Mouse (Mus musculus) telencephalon, adult 2 months (tissue): ENCODE measurements at regions not wholly inside any gene's neighbourhood (a gene's known extent, or its start where the extent isn't known, plus 50 kb on each side); places are given as distances from the start of the nearest gene placed in this dataset.

ENCODE experiments used
- DNase-seq: peaks from one replicate; pipeline ENCODE4 v3.0.0-alpha.2; 2011; ENCODE audit warnings: low read depth, low spot score

DNA sequence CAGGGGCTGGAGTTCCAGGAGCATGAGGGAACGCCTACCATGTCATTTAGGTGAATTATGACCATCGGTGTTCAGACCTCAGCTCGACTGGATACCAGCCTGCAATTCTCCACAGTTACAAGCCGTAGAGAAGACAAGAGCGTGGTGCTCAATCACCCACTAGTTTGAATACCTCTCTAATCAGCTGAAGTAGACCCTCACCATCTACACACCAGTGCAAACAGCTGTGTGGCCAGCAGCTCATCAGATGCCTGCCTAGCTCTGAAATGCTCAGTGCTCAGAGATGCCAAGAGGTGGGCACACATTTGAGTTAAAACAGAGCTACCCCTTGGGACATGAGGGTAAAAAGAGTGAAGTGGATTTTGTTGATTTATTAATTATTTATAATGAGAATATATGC, 660.2 kb downstream of the Magi1 start:
- no peak for DNase-seq

DNA sequence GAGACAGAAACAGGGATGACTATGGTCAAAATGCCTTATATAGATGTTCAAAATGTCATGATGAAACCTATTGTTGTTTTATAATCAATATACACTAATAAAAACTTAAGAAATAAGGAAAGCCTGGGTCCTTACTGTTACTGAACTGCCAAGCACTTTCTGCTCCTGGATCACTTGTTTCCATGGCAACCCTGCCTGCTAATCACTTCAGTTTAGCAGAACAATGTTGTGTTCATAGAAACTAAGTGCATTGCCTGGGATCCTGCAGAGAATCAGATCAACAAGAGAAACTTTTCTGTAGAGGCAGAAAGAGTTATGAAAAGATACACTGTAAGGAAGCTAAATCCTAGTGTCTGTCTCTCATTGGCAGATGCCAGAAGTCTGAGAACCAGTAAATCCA, 666.8 kb downstream of the Magi1 start:
- DNase-seq: peak; percentile 5

DNA sequence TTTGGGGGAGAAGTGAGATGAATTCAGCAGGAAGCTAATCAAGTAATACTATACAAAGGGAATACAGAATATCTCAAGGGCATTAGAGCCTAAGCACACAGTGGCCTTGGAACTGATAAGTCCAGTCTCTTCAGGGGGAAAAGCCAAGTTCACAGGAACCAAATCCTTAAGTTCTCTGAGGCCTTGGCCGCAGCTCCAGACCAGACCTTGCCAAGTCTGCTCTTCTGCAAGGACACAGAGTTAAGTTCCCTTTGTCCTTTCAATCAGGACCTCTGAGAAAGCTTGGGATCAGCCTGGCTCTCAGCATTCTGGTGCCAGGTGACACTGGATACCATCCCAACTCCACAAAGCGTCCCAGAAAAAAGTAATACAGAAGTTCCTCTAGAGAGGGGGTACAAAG, 657.1 kb upstream of the Adamts9 start:
- no peak for DNase-seq

DNA sequence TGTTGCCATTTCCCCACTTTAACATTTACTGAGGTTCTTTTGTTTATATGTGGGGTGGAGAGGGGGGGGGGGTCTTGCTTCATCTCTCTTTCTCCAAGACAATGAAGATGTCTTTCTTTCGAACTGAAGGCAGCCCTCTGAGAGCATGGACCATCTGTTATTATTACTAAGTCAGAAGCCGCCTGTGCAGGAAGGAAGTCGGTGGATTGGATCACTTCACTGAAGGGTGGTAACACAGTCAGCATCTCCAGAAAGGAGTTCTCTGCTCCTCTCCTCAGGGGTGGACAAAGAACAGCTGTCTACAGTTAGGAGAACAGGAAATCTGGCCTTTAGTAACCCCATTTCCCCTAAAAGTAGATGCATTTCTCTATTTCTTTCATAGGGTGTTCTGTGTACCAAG, 656.1 kb upstream of the Adamts9 start:
- DNase-seq: no peak

DNA sequence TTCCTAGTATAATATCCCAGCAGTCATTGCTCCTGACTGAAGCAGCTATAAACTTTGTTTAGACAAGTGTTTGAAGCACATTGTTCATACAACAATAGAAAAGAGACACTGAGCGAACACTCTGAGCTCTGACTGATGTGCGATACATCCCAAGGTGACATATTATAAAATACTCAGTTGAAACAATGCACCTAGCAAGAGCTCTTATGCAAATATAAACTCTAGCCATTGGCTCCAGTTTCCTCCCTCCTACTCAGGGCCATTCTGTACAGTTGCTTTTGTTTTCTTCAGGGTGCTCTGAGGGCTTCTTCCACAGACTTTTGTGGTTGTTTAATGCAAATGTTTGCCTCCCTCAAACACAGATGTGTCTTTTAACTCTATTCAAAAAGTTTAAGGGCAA, 646.6 kb upstream of the Adamts9 start:
- no peak for DNase-seq

DNA sequence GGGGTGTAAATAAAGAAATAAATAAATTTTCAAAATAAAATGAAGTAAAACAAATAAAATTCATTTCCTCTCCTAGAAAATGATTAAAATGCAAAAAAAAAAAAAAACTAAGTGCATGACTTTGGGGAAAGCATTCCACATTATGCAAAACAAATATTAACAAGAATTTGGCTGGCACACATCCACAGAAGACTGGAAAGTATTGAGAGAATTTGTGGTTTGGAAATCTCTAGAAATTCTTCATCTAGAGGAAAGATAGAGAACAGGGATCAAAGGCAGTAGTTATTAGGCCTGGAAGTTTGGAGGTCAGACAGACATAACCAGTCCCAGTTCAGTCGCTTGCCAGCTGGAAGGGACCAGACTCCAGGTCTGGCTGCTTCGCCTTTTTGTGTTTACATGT, 643.6 kb upstream of the Adamts9 start:
- DNase-seq: no peak

DNA sequence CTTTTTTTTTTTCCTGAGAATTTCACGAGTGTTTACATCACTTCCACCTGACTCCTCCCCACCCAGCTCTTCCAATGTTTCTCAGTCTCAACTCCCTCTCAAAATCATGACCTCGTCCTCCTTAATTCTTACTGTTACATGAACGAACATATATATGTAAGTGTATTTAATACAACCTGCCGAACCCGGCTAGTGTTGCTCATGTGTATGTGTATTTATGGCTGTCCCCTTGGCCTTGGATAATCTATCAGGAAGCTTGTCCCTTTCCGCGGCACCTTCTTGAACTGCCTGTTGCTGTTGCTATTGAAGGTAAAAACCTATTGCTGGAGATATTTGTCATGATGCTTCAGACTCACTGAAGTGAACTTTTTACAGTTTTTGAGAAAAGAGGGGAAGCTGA, 637.8 kb upstream of the Adamts9 start:
- no peak for DNase-seq

DNA sequence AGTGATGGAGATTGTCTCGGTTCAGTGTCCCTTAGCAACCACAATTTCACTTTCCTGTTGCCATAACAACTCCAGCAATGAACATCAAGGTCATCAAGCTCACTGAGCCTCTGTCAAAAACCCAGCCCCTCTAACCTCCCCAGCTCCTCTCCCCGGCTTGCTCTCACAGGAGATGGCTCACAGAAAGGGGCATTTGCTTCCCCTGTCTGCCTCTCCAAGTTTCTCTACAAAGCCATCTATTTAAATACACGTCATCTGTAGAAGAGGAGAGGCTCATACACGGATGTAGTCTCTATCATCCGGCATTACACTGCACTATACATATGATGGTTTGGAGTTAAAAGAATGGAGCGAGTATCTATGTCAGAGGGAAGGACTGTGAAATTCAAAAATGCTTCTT, 637.4 kb upstream of the Adamts9 start:
- no peak for DNase-seq

DNA sequence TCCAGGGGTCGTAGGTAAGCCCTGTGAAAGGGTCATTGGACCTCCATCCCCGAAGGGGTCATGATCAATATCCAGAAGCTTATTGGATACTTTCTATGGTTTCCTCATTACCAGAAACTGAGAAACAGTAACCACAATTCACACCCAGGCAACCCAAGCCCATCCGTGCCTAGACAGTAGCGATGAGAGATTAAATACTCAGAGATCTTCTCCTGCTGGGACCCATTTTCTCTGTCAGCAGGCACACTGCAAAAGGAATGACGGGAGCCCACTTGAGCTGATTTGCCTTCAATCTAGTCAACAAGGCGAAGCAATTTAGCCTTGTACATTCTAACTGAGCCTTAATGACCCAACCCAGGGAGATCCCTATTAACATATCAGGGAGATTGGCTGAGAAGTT, 632.0 kb upstream of the Adamts9 start:
- no peak for DNase-seq

DNA sequence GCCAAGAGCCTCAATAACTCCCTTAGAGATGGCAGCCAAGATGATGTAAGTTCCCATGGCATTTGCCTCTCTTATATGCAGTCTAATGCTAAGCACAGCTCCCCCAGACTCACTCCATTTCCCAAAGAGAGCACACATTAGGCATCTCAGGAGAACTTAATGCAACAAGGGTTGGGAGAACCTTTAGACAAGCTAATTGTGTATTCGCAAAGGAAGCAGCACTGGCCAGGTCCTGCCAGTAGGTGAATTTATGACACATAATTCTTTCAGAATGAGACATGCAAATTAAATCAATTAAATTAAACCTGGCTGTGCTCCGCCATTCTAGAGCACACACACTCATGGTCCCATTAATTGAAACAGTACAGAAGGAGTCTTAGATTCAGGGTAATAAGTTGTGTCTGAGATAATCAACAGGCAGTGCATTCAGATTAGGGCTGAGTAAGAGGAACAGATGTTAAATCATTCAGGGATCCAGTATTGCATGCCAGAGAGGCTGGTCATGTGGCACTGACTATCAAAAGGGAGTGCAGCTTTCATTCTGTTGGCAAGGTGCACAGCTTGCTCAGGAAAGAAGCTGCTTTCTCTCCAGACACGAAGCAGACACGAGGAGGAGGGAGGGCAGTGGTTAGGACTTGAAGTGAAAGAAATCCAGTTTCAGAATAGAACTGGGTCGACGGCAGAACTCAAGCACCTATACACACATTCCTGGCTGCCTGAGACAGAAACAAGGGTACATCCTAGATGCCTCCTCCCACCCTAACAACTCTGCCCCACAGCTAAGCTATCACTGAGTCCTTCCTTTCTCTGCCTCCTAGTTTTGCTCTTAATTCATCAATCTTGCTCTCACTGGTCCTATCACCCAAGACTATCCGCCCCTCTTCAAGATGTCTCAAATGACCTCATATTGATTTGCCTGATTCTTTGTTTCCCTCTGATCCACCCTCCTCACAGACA, 630.7 kb upstream of the Adamts9 start:
- peak; percentile 82 for DNase-seq

DNA sequence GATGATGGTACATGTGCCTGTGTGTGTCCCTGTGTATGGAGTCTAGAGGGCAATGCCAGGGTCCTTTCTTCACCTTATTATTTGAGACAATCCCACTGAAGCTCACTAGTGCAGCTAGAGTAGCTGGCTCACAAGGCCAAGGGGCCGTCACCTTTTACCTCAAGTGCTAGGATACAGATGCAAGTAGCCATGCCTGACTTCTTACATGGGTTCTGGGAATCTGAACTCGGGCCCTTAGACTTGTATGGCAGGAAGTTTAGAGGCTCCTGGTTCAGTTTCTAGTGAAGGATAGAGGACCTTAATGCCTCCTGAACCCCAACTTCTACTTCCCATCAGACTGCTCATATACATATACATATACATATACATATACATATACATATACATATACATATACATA, 626.6 kb upstream of the Adamts9 start:
- no peak for DNase-seq

DNA sequence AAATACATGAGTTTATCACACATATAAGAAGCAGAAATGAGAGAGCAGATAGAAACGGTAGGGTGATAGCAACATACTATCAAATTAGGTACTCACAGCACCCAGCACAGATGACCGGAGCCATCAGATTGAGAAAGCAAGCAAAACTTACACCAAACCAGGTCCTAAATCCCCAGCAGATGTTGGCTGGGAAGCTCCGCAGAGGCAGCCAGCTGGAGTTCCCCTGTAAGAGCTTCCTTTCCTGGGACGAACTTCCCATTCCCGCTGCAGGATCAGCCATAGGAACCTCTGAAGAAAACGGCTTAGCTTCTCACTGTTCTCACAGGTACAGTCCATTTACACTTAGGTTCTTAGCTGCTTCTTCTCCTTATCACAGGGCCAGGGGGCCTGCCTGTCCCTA, 625.9 kb upstream of the Adamts9 start:
- no peak for DNase-seq

DNA sequence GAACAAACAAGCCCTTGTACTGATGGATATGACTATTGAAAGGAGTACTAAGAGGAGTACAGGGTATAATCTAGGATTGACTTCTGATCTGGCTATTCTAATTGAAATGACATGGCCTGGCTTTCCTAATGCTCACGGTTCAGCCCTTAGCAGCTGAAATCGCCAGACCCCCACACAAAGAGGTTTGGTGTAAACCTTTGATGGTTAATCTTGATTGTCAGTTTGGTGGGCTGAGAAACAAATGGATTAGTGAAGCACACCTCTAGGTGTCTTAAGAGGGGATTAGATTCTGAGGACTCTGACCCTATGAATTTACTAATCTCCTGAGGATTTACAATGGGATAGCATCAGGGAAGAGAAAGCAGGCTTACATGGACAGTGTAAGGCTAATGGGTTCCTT, 623.4 kb upstream of the Adamts9 start:
- DNase-seq: no peak

DNA sequence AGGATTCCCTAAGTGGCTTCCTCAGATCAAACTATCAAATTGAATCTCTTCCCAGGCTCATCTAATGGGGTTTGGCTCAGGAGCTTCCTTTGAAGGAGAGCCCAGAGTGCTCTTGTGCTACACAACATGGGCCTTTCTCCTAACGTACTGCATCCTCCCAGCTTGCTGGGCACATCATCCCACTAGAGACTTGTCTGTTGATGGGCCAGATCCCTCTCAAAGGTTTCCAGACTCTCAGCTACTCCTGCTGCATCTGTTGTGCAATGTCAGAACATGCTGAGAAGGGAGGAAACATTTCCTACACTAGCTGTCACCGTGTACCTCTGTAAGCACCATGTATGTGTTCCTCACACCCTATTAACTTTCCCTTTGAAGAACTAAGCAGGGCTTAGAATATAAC, 605.0 kb upstream of the Adamts9 start:
- no peak for DNase-seq

DNA sequence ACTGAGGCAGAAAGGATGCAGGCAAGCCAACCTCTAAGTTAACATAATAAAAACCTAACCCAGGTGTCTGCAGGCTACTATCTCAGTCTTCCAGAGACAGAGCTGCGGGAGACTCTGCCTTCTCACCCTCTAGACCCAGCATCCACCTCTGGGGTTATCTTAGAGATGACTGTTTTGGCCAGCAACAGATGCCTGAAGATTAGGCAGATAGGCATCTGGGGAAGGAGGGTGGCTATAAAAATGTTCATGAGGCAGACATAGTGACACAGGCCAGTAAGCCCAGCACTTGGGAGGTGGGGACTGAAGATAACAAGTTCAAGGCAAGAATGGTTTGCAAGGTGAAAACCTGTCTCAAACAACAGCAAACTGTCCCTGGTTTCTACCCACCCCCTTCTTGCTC, 601.0 kb upstream of the Adamts9 start:
- DNase-seq: no peak

DNA sequence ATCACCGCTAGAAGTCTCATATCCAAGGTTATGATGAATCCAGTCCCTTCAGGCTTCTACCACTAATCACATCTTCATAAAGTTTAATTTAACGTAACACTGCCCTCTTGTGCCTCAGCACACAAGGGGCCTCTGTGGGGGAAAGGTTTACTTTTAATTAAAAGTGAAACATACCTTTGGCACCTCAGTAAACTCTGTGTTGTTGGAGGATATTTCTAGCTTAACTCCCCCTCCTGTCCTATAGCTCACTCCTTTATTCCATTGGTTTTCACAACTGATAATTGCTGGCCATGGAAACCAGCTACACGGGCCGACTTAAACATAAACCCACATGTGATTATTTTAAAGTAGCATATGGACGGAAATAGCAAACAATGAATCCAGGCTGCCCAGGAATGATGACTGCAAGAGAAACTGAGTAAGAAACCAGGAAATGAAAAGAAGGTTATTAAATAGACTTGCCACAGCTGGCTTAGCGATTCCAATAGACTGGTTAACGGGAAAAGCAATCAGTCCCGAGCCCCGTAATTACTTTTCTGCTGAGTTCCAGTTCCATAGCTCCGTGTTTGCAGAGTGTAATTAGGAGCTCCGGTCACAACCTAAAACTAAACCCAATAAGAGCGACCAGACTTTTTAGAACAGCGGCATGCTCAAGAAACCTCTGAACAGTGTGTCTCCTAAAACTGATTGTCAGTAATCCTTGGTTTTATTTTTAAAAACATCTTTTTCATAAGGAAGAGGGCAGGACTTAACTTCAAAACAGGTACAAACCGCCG, 600.2 kb upstream of the Adamts9 start:
- DNase-seq: no peak

DNA sequence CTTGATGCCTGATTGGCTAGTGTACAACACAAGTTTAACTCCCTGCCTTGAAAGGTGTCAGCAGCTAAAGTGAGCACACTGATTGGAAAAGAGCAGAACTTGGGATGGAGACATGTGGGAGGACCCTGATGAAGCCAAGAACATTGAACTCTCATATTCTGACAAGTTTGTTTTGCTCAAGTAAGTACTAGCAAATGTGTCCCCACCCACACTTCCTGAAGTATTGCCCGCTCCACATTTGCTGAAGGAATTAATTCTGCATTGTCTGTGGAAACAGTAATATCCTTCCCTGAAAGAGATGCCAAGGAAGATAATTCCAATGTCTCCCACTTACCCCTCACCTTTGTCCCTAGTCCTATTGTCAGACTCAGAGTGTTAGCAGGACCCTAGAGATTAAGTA, 596.3 kb upstream of the Adamts9 start:
- DNase-seq: peak; percentile 9

DNA sequence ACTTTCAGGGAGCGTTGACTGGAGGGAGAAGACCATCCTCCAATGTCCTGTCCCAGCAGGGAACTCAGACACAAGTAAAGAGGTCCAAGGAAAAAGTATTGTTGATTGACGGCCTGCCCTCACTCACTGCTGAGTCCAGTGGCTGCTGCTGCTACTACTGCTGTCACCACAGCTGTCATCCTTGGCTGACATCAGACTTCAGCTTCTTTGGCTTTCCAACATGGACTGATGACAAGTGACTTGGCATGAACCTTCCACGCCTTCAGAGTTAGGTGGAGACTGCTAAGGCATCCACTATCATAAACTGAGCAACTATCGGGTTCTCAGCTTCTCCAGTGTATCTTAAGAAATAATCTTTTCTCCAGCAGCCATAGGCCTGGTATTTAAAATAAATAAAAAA, 595.9 kb upstream of the Adamts9 start:
- no peak for DNase-seq

DNA sequence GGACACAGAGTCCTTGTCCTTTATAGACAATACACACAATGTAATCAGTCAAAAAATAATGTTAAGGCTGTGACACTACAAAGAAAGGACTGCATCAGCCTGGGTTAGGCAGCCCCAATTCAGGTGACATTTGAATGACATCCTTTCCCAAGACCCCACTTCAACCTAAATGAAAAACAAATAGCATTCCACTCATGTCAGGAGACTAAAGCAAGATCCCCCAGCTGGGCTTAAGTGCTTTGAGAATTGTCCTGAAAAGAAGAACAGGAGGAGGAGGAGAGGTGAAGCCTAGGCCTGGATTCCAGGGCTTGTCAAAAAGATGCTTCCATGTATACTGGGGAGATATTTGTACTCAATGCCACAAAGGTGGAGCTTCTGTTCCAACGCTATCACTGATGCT, 594.7 kb upstream of the Adamts9 start:
- no peak for DNase-seq

DNA sequence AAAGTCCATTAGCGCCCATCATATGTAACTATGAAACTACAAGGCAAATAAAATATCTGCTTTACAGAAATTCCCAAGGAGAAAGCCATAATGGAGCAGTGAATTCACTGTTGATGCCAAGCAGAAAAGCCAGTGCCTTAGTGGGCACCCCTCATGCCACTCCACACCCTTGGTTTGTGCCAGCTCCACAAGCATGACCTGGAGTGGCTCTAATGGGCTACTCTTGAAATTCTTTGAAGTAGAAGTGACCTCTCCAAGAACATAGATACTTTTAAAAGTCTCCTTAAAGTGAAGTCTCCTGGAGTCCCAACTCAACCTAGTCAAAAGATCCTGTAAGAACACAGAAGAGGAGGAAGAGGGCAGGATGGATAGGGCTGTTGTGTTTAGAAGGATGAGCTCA, 593.8 kb upstream of the Adamts9 start:
- no peak for DNase-seq

DNA sequence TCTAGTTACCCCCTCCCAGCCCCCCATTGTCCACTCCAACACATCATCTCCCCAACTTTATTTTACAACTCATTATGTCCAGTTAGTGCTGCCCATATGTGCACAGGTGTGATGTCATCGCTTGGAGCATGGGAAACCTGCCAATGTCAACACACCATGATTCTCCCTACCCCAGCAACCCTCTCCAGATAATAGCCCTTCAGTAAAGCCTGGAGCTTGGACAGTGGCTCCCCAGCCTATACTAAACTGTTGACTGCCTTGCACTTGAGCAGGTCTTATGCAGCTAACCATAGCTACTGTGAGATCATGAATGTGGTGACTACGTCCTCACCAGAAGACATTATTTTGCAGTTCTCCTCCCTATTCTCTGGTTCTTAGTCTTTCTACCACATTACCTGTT, 570.5 kb upstream of the Adamts9 start:
- DNase-seq: no peak

DNA sequence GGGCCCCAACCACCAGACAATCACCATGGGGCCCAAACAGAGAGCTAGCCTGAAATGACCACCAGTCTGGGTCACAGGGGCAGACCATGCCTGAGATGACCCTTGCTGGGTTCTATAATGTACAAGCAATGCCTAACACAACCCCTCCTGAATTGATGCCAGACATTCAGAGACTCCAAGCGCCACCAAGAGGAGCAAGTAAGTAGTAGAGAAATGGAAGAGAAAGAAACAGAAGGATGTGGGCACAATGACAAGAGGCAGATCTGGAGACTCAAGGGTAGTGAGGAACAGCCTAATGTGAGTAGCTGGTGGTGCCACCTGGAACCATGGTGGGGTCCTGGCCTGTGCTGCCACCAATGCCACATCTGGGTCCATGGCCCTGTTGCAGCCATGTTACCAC, 566.6 kb upstream of the Adamts9 start:
- no peak for DNase-seq

DNA sequence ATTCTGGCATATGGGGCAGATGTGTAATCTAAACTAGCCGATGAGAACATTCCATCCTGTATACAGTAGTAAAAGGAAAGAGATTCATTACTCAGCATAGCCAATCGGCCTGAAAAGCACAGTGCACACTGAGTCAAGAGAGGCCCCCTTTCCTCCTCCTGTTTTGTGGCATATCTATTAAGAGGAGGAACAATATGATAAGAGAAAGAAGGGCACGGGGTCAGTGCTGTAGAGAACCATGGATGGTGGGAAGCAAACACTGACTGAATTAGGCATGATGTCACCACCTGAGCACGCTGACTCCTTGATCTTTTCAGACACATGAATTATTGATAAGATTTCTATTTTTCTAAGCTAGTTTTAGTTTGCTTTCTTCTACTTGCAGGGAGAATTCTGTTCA, 554.5 kb upstream of the Adamts9 start:
- DNase-seq: no peak
